In genomic region chr4:149345873-149346272, GRCm38 (mm10) we compare ENCODE assay signal across 21 mouse cellular contexts. TPM values are rescaled to one million over a fixed set of nuclear protein-coding genes. Genes with fewer than 3 reads are reported as not detected.
DNase-seq lines count a peak whose midpoint lies in the region; ATAC-seq and TF ChIP-seq lines count a peak whose summit lies in the region.
"Had no signal": no experiment of that assay in that cellular context is flagged by ENCODE, and none has a peak within 500 bp of the region (broad histone marks: within the 10 kb centered on the region; RNA-seq: fewer than 3 reads in every experiment).

No protein-coding gene starts in this region.

- no peak overlapping the region for H3K4me3 ChIP-seq in heart, embryonic 14.5 days (ENCODE audit: control insufficient read depth in 1 of 2, insufficient read depth in 1 of 2, low read depth in 1 of 2, low read length in 2 of 2)
- H3K4me3 ChIP-seq in myocyte: no peak overlapping the region
- no peak overlapping the region for H3K4me3 ChIP-seq in midbrain, embryonic 16.5 days (ENCODE audit: low read depth, low read length)
- no peak overlapping the region for H3K4me3 ChIP-seq in lung, postnatal 0 days (ENCODE audit: low read depth, low read length)
- H3K4me3 ChIP-seq: forebrain, embryonic 12.5 days; hindbrain, embryonic 15.5 days; kidney, embryonic 15.5 days; megakaryocyte, embryonic 14.5 days had no signal

- peaks cover 10 to 19% of the 10 kb centered on the region in 2 experiments for H3K4me1 ChIP-seq in heart, embryonic 14.5 days (ENCODE audit: control insufficient read depth in 2 of 2, insufficient read depth in 2 of 2, low read length in 2 of 2)
- H3K4me1 ChIP-seq in midbrain, embryonic 16.5 days (ENCODE audit: control insufficient read depth, insufficient read depth, low read length): no peaks in the 10 kb centered on the region
- H3K4me1 ChIP-seq in lung, postnatal 0 days (ENCODE audit: insufficient read depth, low read depth, low read length): no peaks in the 10 kb centered on the region
- H3K4me1 ChIP-seq: forebrain, embryonic 12.5 days; hindbrain, embryonic 15.5 days had no signal

- no peak for TF ChIP-seq EP300 in lung, postnatal 0 days (IDR thresholded peaks at IDR 0.05)

- peak overlapping the region; percentile 54 to 74; a peak in 3 of 4 replicates for H3K27ac ChIP-seq in heart, embryonic 14.5 days (replicated peaks in 1 of 2; ENCODE audit: control insufficient read depth in 1 of 2, insufficient read depth in 1 of 2, low read depth in 2 of 2, low read length in 2 of 2)
- no peak overlapping the region for H3K27ac ChIP-seq in midbrain, embryonic 16.5 days (ENCODE audit: low read length)
- no peak overlapping the region for H3K27ac ChIP-seq in lung, postnatal 0 days (ENCODE audit: low read length)
- H3K27ac ChIP-seq: forebrain, embryonic 12.5 days; hindbrain, embryonic 15.5 days; kidney, embryonic 15.5 days had no signal

- H3K79me2 ChIP-seq in myocyte (ENCODE audit: control insufficient read depth, insufficient read depth): no peaks in the 10 kb centered on the region

- TF ChIP-seq POLR2A in myocyte (IDR thresholded peaks at IDR 0.05; ENCODE audit: insufficient read length, low read depth): no peak

- no peaks in the 10 kb centered on the region for H3K9me3 ChIP-seq in heart, embryonic 14.5 days (ENCODE audit: control insufficient read depth, low read length)
- H3K9me3 ChIP-seq in midbrain, embryonic 16.5 days (replicated peaks; ENCODE audit: control insufficient read depth, low read length, poor library complexity, severe bottlenecking): no peaks in the 10 kb centered on the region
- no peaks in the 10 kb centered on the region for H3K9me3 ChIP-seq in lung, postnatal 0 days (ENCODE audit: low read length)
- H3K9me3 ChIP-seq: forebrain, embryonic 12.5 days; hindbrain, embryonic 15.5 days; kidney, embryonic 15.5 days; megakaryocyte, embryonic 14.5 days had no signal

- H3K4me2 ChIP-seq in heart, embryonic 14.5 days (ENCODE audit: low read length): no peak overlapping the region
- no peak overlapping the region for H3K4me2 ChIP-seq in myocyte (ENCODE audit: low read depth)
- H3K4me2 ChIP-seq in midbrain, embryonic 16.5 days (ENCODE audit: low read length): no peak overlapping the region
- no peak overlapping the region for H3K4me2 ChIP-seq in lung, postnatal 0 days (replicated peaks; ENCODE audit: low read depth, low read length)
- H3K4me2 ChIP-seq: forebrain, embryonic 12.5 days; hindbrain, embryonic 15.5 days; kidney, embryonic 15.5 days had no signal

- intact Hi-C loops in heart, postnatal 25 days (cut with DNase I): no loop called here

- peak; percentile 62 to 81 for DNase-seq in heart, adult 18-20 months
- DNase-seq in heart, postnatal 25 days (ENCODE audit: low spot score): no peak
- peak; percentile 64 for DNase-seq in gastrocnemius, postnatal 25 days
- DNase-seq in adrenal gland, postnatal 14 days: no peak
- DNase-seq in lung, postnatal 0 days (ENCODE audit: low spot score): no peak
- DNase-seq: adrenal gland, postnatal 36 days; cerebellum, adult 11-12 months; cerebellum, postnatal 14 days; layer of hippocampus, postnatal 36 days; lung, adult 18-20 months; midbrain, embryonic 14.5 days; retina, postnatal 1 day; thymus, adult 2 months had no signal

- H3K9ac ChIP-seq in heart, embryonic 14.5 days (ENCODE audit: low read length): no peak overlapping the region
- H3K9ac ChIP-seq in midbrain, embryonic 16.5 days (ENCODE audit: low read depth, low read length): no peak overlapping the region
- no peak overlapping the region for H3K9ac ChIP-seq in lung, postnatal 0 days (replicated peaks; ENCODE audit: low read depth)
- H3K9ac ChIP-seq: forebrain, embryonic 12.5 days; hindbrain, embryonic 15.5 days; kidney, embryonic 15.5 days had no signal

- no peak overlapping the region for H3ac ChIP-seq in myocyte (ENCODE audit: control insufficient read depth, insufficient read length)

- H3K36me3 ChIP-seq in heart, embryonic 14.5 days (ENCODE audit: control insufficient read depth, insufficient read depth, low read length): peaks cover 97% of the 10 kb centered on the region
- peaks cover 28% of the 10 kb centered on the region for H3K36me3 ChIP-seq in myocyte (ENCODE audit: control insufficient read depth, insufficient read depth)
- H3K36me3 ChIP-seq in midbrain, embryonic 16.5 days (ENCODE audit: control insufficient read depth, insufficient read depth, low read length): peaks cover 42% of the 10 kb centered on the region
- peaks cover 36% of the 10 kb centered on the region for H3K36me3 ChIP-seq in lung, postnatal 0 days (ENCODE audit: insufficient read depth, low read length)

- TF ChIP-seq CTCF in lung, postnatal 0 days (IDR thresholded peaks at IDR 0.05): no peak

- 40% methylated on average over 5 of the region's 5 CpGs for WGBS in heart, embryonic 14.5 days
- WGBS in midbrain, embryonic 16.5 days: 84% methylated on average over 5 of the region's 5 CpGs
- 76% methylated on average over 5 of the region's 5 CpGs for WGBS in lung, postnatal 0 days

- peak; percentile 55; the same call in 1 of the 2 replicates for ATAC-seq in heart, embryonic 14.5 days (ENCODE audit: insufficient number of reproducible peaks, insufficient read depth, low FRiP score, low read depth)
- ATAC-seq in midbrain, embryonic 16.5 days: no peak
- no peak for ATAC-seq in lung, postnatal 0 days
- ATAC-seq: intestine, embryonic 16.5 days had no signal

- H3K27me3 ChIP-seq in heart, embryonic 14.5 days (ENCODE audit: control insufficient read depth, insufficient read depth, low read length): no peaks in the 10 kb centered on the region
- no peaks in the 10 kb centered on the region for H3K27me3 ChIP-seq in myocyte (ENCODE audit: control insufficient read depth, insufficient read depth, insufficient read length)
- H3K27me3 ChIP-seq in midbrain, embryonic 16.5 days (ENCODE audit: control insufficient read depth, insufficient read depth, low read depth, low read length): no peaks in the 10 kb centered on the region
- H3K27me3 ChIP-seq in lung, postnatal 0 days (replicated peaks; ENCODE audit: insufficient read depth, low read length): no peaks in the 10 kb centered on the region
- H3K27me3 ChIP-seq: forebrain, embryonic 12.5 days; hindbrain, embryonic 15.5 days; kidney, embryonic 15.5 days; megakaryocyte, embryonic 14.5 days had no signal

TF ChIP-seq in myocyte, 11 proteins besides CTCF, POLR2A, EP300 and RAD21:
- TF ChIP-seq TCF12 (IDR thresholded peaks at IDR 0.05; ENCODE audit: insufficient read depth, poor library complexity, severe bottlenecking) (peak; percentile 70), POLR2AphosphoS2 (IDR thresholded peaks at IDR 0.05; ENCODE audit: insufficient read length, low read depth) (no peak), CEBPB (IDR thresholded peaks at IDR 0.05; ENCODE audit: insufficient read depth, poor library complexity, severe bottlenecking) (no peak), MAX (IDR thresholded peaks at IDR 0.05; ENCODE audit: low read depth) (no peak), REST (IDR thresholded peaks at IDR 0.05; ENCODE audit: insufficient read depth, insufficient read length) (no peak), MYOG (IDR thresholded peaks at IDR 0.05; ENCODE audit: control insufficient read depth in 1 of 3, insufficient read depth in 1 of 3, insufficient read length in 2 of 3, low read depth in 2 of 3) (peak; percentile 57 to 85 (median 83)), SRF (IDR thresholded peaks at IDR 0.05; ENCODE audit: control insufficient read depth, insufficient read length, low read depth) (no peak), MYOD1 (IDR thresholded peaks at IDR 0.05; ENCODE audit: control insufficient read depth in 1 of 3, insufficient read length in 2 of 3, low read depth in 2 of 3) (peak; percentile 50 to 87 (median 77)), USF1 (IDR thresholded peaks at IDR 0.05; ENCODE audit: low read depth) (no peak), E2F4 (IDR thresholded peaks at IDR 0.05; ENCODE audit: insufficient read depth) (no peak), TCF3 (IDR thresholded peaks at IDR 0.05; ENCODE audit: insufficient read length, low read depth) (peak; percentile 57)

RNA-seq across cellular contexts. Expression of gene Kif1b, which starts 38.4 kb away (rescaled TPM):
- 100 to 1,000 TPM; 154 to 180 TPM for total RNA-seq in heart, adult 18-20 months (2021)
- 100 to 1,000 TPM; 149 to 151 TPM for total RNA-seq in heart, postnatal 25 days (2021)
- 100 to 1,000 TPM; 304 to 308 TPM for total RNA-seq in gastrocnemius, postnatal 25 days (2021)
- 47.1 and 51.9 TPM in 2 replicates for polyA plus RNA-seq in heart, embryonic 14.5 days (2014; fragmentation: Nextera tagmentation; extraction: Ambion mirVana)
- polyA plus RNA-seq in myocyte (2012; fragmentation: generic; extraction: Trizol): 26.7 TPM
- polyA plus RNA-seq in midbrain, embryonic 16.5 days (2015; fragmentation: Nextera tagmentation; extraction: Ambion mirVana): 118 and 142 TPM in 2 replicates
- total RNA-seq in adrenal gland, postnatal 14 days (2021): 132 TPM in 2 replicates
- 35.6 and 36.7 TPM in 2 replicates for polyA plus RNA-seq in lung, postnatal 0 days (2015; fragmentation: Nextera tagmentation; extraction: Ambion mirVana)

Comparison
In these comparisons a context has a peak if more than half of its experiments do, and no peak if none do; other contexts are left out.
1. DNase-seq: peak in heart, adult 18-20 months (2 of 2) and gastrocnemius, postnatal 25 days (single experiment); none in heart, postnatal 25 days (single experiment), adrenal gland, postnatal 14 days (single experiment) and lung, postnatal 0 days (single experiment).
2. H3K27ac ChIP-seq: peak in heart, embryonic 14.5 days (2 of 2); none in midbrain, embryonic 16.5 days (single experiment) and lung, postnatal 0 days (single experiment).